ENCODE assay signal across 10 mouse cellular contexts in genomic region chr13:29232681-29233080, GRCm38 (mm10).
DNase-seq lines count a peak whose midpoint lies in the region; ATAC-seq and TF ChIP-seq lines count a peak whose summit lies in the region.
"Had no signal": no experiment of that assay in that cellular context is flagged by ENCODE, and none has a peak within 500 bp of the region (broad histone marks: within the 10 kb centered on the region; RNA-seq: fewer than 3 reads in every experiment).

No protein-coding gene starts in this region.

- H3K27me3 ChIP-seq in liver, embryonic 12.5 days (replicated peaks): no peaks in the 10 kb centered on the region
- H3K27me3 ChIP-seq in kidney, postnatal 0 days (ENCODE audit: insufficient read depth, low read length): no peaks in the 10 kb centered on the region
- H3K27me3 ChIP-seq: neural tube, embryonic 13.5 days had no signal

- no peaks in the 10 kb centered on the region for H3K4me1 ChIP-seq in liver, embryonic 12.5 days
- H3K4me1 ChIP-seq in kidney, postnatal 0 days (replicated peaks; ENCODE audit: insufficient read depth, low read length): no peaks in the 10 kb centered on the region; the same call in 1 of the 2 replicates
- H3K4me1 ChIP-seq: neural tube, embryonic 13.5 days had no signal

- no peaks in the 10 kb centered on the region for H3K36me3 ChIP-seq in liver, embryonic 12.5 days
- H3K36me3 ChIP-seq in kidney, postnatal 0 days (ENCODE audit: insufficient read depth, low read length): no peaks in the 10 kb centered on the region
- H3K36me3 ChIP-seq: neural tube, embryonic 13.5 days had no signal

- no peak overlapping the region for H3K9ac ChIP-seq in liver, embryonic 12.5 days
- H3K9ac ChIP-seq in kidney, postnatal 0 days (ENCODE audit: low read depth, low read length): no peak overlapping the region
- H3K9ac ChIP-seq: neural tube, embryonic 13.5 days had no signal

- DNase-seq in cerebellum, postnatal 10 days: peak; percentile 48 to 50
- DNase-seq in cerebellum, adult 11-12 months: no peak
- DNase-seq in liver (peak; percentile 25), MEL-GATA-1-ER (ENCODE audit: extremely low read depth, low read depth) (peak; percentile 0)
- DNase-seq in kidney, postnatal 0 days (ENCODE audit: low spot score): peak; percentile 70
- no peak for DNase-seq in urinary bladder, postnatal 36 days (ENCODE audit: low spot score in 2 of 2)
- DNase-seq in layer of hippocampus, postnatal 36 days: no peak
- DNase-seq: cerebellum, postnatal 36 days had no signal

- no peak overlapping the region for H3K27ac ChIP-seq in liver, embryonic 12.5 days
- no peak overlapping the region for H3K27ac ChIP-seq in kidney, postnatal 0 days
- H3K27ac ChIP-seq: neural tube, embryonic 13.5 days had no signal

- no peaks in the 10 kb centered on the region for H3K9me3 ChIP-seq in liver, embryonic 12.5 days (replicated peaks)
- no peaks in the 10 kb centered on the region for H3K9me3 ChIP-seq in kidney, postnatal 0 days (replicated peaks; ENCODE audit: low read length)

- H3K4me3 ChIP-seq in liver, embryonic 12.5 days: no peak overlapping the region
- no peak overlapping the region for H3K4me3 ChIP-seq in kidney, postnatal 0 days (replicated peaks; ENCODE audit: low read depth, low read length)
- H3K4me3 ChIP-seq: neural tube, embryonic 13.5 days had no signal

- H3K4me2 ChIP-seq in liver, embryonic 12.5 days: no peak overlapping the region
- no peak overlapping the region for H3K4me2 ChIP-seq in kidney, postnatal 0 days (ENCODE audit: low read length)
- H3K4me2 ChIP-seq: neural tube, embryonic 13.5 days had no signal

- 45% methylated on average over 4 of the region's 4 CpGs for WGBS in liver, embryonic 12.5 days (ENCODE audit: insufficient replicate concordance)
- WGBS in kidney, postnatal 0 days: 30% methylated on average over 4 of the region's 4 CpGs

- TF ChIP-seq CTCF in kidney, postnatal 0 days (IDR thresholded peaks at IDR 0.05; ENCODE audit: low read depth): no peak

- no peak for ATAC-seq in liver, embryonic 12.5 days
- no peak for ATAC-seq in kidney, postnatal 0 days (replicated peaks; ENCODE audit: low FRiP score, low read depth)

Comparison
In these comparisons a context has a peak if more than half of its experiments do, and no peak if none do; other contexts are left out.
1. DNase-seq: peak in cerebellum, postnatal 10 days (2 of 2), liver (single experiment), MEL-GATA-1-ER (single experiment) and kidney, postnatal 0 days (single experiment); none in cerebellum, adult 11-12 months (single experiment), urinary bladder, postnatal 36 days (0 of 2) and layer of hippocampus, postnatal 36 days (0 of 2).